Comparison of ENCODE assay signal across 23 mouse cellular contexts in genomic region chr8:81798501-81798900, GRCm38 (mm10).
A peak's percentile ranks its signal among the peaks of the same experiment; 100 is the strongest.
DNase-seq lines count a peak whose midpoint lies in the region; ATAC-seq lines count a peak whose summit lies in the region.
"Had no signal": no experiment of that assay in that cellular context is flagged by ENCODE, and none has a peak within 500 bp of the region (broad histone marks: within the 10 kb centered on the region; RNA-seq: fewer than 3 reads in every experiment).

No protein-coding gene starts in this region.

- H3K36me3 ChIP-seq in heart, embryonic 10.5 days: no peaks in the 10 kb centered on the region
- H3K36me3 ChIP-seq in intestine, embryonic 15.5 days: no peaks in the 10 kb centered on the region
- H3K36me3 ChIP-seq: forebrain, embryonic 15.5 days; heart, embryonic 13.5 days; hindbrain, embryonic 13.5 days; kidney, embryonic 15.5 days; midbrain, embryonic 10.5 days; neural tube, embryonic 15.5 days had no signal

- H3K4me2 ChIP-seq in intestine, embryonic 15.5 days (replicated peaks): no peak overlapping the region
- H3K4me2 ChIP-seq: forebrain, embryonic 15.5 days; heart, embryonic 13.5 days; hindbrain, embryonic 13.5 days; kidney, embryonic 15.5 days; neural tube, embryonic 15.5 days had no signal

- H3K4me3 ChIP-seq in heart, embryonic 10.5 days: no peak overlapping the region
- no peak overlapping the region for H3K4me3 ChIP-seq in intestine, embryonic 15.5 days (replicated peaks)
- H3K4me3 ChIP-seq: forebrain, embryonic 15.5 days; heart, embryonic 13.5 days; hindbrain, embryonic 13.5 days; kidney, embryonic 15.5 days; midbrain, embryonic 10.5 days; myocyte; neural tube, embryonic 15.5 days had no signal

- ATAC-seq in intestine, embryonic 15.5 days: no peak
- ATAC-seq: activated CD4-positive, CD25-positive, alpha-beta regulatory T cell, adult 4 months; forebrain, embryonic 15.5 days; intestine, embryonic 16.5 days; Patski had no signal

- H3K27me3 ChIP-seq in heart, embryonic 10.5 days (ENCODE audit: insufficient read depth, poor library complexity, severe bottlenecking): no peaks in the 10 kb centered on the region
- H3K27me3 ChIP-seq in intestine, embryonic 15.5 days (replicated peaks): no peaks in the 10 kb centered on the region
- H3K27me3 ChIP-seq: forebrain, embryonic 15.5 days; heart, embryonic 13.5 days; hindbrain, embryonic 13.5 days; kidney, embryonic 15.5 days; neural tube, embryonic 15.5 days; Patski had no signal

- no peak overlapping the region for H3K27ac ChIP-seq in heart, embryonic 10.5 days
- no peak overlapping the region for H3K27ac ChIP-seq in intestine, embryonic 15.5 days
- H3K27ac ChIP-seq: forebrain, embryonic 15.5 days; heart, embryonic 13.5 days; hindbrain, embryonic 13.5 days; kidney, embryonic 15.5 days; midbrain, embryonic 10.5 days; neural tube, embryonic 15.5 days had no signal

- no peaks in the 10 kb centered on the region for H3K9me3 ChIP-seq in heart, embryonic 10.5 days
- H3K9me3 ChIP-seq in intestine, embryonic 15.5 days: no peaks in the 10 kb centered on the region
- H3K9me3 ChIP-seq: forebrain, embryonic 15.5 days; heart, embryonic 13.5 days; hindbrain, embryonic 13.5 days; kidney, embryonic 15.5 days; midbrain, embryonic 10.5 days; neural tube, embryonic 15.5 days had no signal

- 73% methylated on average over 1 of the region's 1 CpGs for WGBS in heart, embryonic 10.5 days
- whole genome bisulfite sequencing in intestine, embryonic 15.5 days: 60% methylated on average over 1 of the region's 1 CpGs

- DNase-seq in heart, adult 18-20 months: peak; percentile 50 to 68
- DNase-seq in heart, embryonic 10.5 days (ENCODE audit: low spot score): no peak
- peak; percentile 47 for DNase-seq in retina, adult 2 months (ENCODE audit: low read depth, low spot score)
- no peak for DNase-seq in retina, embryonic 14.5 days (ENCODE audit: low spot score)
- DNase-seq in cerebellum, postnatal 36 days: peak; percentile 48 to 68
- no peak for DNase-seq in kidney, postnatal 36 days
- DNase-seq: adrenal gland, postnatal 36 days; B cell, adult 2 months; liver; lung, adult 2 months; lung, postnatal 4 days; right cerebral cortex, adult 18-20 months had no signal

- H3K9ac ChIP-seq in intestine, embryonic 15.5 days: no peak overlapping the region
- H3K9ac ChIP-seq: forebrain, embryonic 15.5 days; heart, embryonic 13.5 days; hindbrain, embryonic 13.5 days; kidney, embryonic 15.5 days; neural tube, embryonic 15.5 days had no signal

- H3K4me1 ChIP-seq in heart, embryonic 10.5 days: no peaks in the 10 kb centered on the region
- H3K4me1 ChIP-seq in intestine, embryonic 15.5 days (replicated peaks): no peaks in the 10 kb centered on the region
- H3K4me1 ChIP-seq: forebrain, embryonic 15.5 days; heart, embryonic 13.5 days; hindbrain, embryonic 13.5 days; midbrain, embryonic 10.5 days; neural tube, embryonic 15.5 days had no signal

Comparison
In these comparisons a context has a peak if more than half of its experiments do, and no peak if none do; other contexts are left out.
1. DNase-seq: peak in heart, adult 18-20 months (2 of 2), retina, adult 2 months (single experiment) and cerebellum, postnatal 36 days (2 of 2); none in heart, embryonic 10.5 days (single experiment), retina, embryonic 14.5 days (single experiment) and kidney, postnatal 36 days (0 of 2).